Mouse (Mus musculus) small intestine, adult 2 months (tissue): ENCODE data around the gene Rarb. TPM values are rescaled to one million over a fixed set of nuclear protein-coding genes. Genes with fewer than 3 reads are reported as not detected.

Experiments
- H3K27ac ChIP-seq: fragments of 200-500 bp; 2 replicates; pipeline ENCODE4 v1.5.1; 2012; ENCODE audit warnings: low read depth, low read length, control low read depth, inconsistent platforms; ENCODE audit not compliant: insufficient read depth
- H3K27me3 ChIP-seq: fragments of 200-500 bp; 2 replicates; pipeline ENCODE4 v1.6.1; 2012; ENCODE audit warnings: mild to moderate bottlenecking, moderate library complexity, low read length, inconsistent platforms; ENCODE audit not compliant: control insufficient read depth, insufficient read depth
- H3K36me3 ChIP-seq: fragments of 200-500 bp; 2 replicates; pipeline ENCODE4 v1.6.1; 2012; ENCODE audit warnings: mild to moderate bottlenecking, low read length, control low read depth, inconsistent platforms; ENCODE audit not compliant: control insufficient read depth, insufficient read depth
- H3K4me1 ChIP-seq: fragments of 200-500 bp; 2 replicates; pipeline ENCODE4 v1.6.1; 2012; ENCODE audit warnings: low read length, inconsistent platforms, mixed read lengths; ENCODE audit not compliant: control insufficient read depth, insufficient read depth, insufficient read length
- H3K4me3 ChIP-seq: fragments of 200-500 bp; 2 replicates; pipeline ENCODE4 v1.5.1; 2012; ENCODE audit warnings: low read depth, mild to moderate bottlenecking, control low read depth, inconsistent platforms, low read length, moderate library complexity
- CTCF ChIP-seq: fragments of 200-500 bp; IDR thresholded peaks from 2 replicates; pipeline ENCODE4 v1.5.1; 2012; ENCODE audit warnings: low read depth, mild to moderate bottlenecking, control low read depth, inconsistent platforms, low read length, moderate library complexity, mixed read lengths; ENCODE audit not compliant: insufficient replicate concordance, insufficient read length; ENCODE audit errors: extremely low read depth
- POLR2A ChIP-seq: fragments of 200-500 bp; IDR thresholded peaks from 2 replicates; pipeline ENCODE4 v1.6.1; 2012; ENCODE audit warnings: low read depth, mild to moderate bottlenecking, control low read depth, inconsistent platforms, low read length, moderate library complexity
- WGBS: fragments of 180-500 bp; shearing (Covaris S2); methylation state at CpG from one replicate; pipeline ENCODE4 v1.1.7; 2018; 5-methylcytosine and 5-hydroxymethylcytosine counted together
- polyA plus RNA-seq: library from polyadenylated mRNA; depleted of rRNA; stranded (reverse); fragments of >200 nt; gene quantifications from 2 replicates; pipeline ENCODE4 v1.2.3, GENCODE M21; 2012

Gene Rarb
- polyA plus RNA-seq, 1 experiment = 0.61 TPM

DNA sequence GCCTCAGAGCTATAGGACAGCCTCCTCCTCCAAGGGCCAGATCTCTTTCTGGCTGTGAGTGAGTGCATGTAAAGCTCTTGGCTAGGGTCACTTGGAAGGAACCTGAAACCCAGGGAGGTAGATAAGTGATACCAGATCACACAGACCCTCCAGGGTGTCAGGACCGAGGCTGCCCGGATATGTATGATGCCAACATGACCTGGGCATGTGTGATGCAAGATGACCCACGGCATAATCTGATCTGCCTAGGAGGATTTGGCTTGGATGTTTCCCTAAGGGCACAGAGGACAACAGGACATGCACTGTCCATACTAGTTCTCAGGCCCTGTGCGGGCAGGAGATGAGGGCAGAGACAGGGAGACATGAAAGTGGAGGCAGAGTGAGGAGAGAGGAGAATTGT is 374.1 kb downstream of the Rarb start:
- H3K4me3 ChIP-seq = no peak overlapping the region
- no peaks in the 10 kb centered on the region for H3K4me1 ChIP-seq
- WGBS = 89% methylated on average over 4 of the region's 4 CpGs
- H3K27me3 ChIP-seq = no peaks in the 10 kb centered on the region
- H3K36me3 ChIP-seq = no peaks in the 10 kb centered on the region
- TF ChIP-seq CTCF (no peak), POLR2A (no peak)
- H3K27ac ChIP-seq = no peak overlapping the region

DNA sequence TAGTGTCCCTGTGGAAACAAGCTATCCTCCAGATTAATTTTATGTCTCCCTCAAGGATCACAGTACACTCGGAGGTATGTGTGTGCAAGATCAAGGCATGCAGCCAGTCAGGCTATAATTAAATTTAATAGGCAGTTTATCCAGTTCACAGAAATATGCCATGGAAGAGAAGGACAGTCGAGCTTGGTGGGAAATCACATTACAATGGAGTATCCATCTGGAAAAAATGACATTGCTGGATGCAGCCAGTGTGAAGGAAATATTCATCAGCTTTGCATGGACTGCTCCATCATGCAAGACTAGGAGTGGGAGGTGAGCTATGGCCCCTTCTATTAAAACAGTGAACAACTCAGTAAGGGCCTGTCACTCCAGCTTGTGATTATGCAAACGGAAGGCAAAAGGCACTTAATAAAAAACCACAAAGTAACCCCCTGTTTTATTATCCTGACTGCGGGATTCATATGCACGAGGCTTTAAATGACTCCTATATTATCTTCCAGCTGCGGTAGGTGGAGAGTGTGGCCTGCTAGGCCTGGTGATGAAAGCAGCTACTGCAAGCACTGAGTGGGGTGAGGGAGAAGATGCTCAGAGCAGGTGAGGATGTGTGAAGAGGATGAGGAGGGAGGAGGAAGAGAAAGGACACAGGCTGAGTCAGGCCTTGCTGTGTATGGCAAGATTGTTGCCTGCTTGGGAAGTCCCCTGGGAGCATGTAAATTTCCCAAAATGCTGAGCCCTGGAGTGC is 379.4 kb downstream of the Rarb start:
- 58% methylated on average over 6 of the region's 6 CpGs for WGBS

DNA sequence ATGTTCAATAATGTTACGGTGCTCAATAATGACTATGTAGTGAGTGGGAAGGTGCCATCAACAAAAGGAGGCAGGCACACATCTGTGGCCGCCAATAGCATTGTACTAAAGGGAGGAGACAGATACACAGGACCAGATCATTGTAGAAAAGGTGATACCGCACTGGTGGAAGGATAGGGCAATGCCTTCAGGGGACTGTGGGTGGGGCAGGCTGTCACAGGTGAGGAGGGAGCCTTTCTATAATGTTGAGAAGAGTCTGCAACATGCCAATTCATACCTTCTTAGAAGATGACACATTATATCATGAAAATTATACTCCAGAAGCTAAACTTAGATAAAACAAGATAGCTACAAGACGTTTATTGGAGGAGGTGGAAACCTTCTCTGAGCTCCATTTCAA is 381.6 kb downstream of the Rarb start:
- 79% methylated on average over 4 of the region's 4 CpGs for WGBS
- no peaks in the 10 kb centered on the region for H3K27me3 ChIP-seq
- no peaks in the 10 kb centered on the region for H3K36me3 ChIP-seq
- no peak overlapping the region for H3K27ac ChIP-seq
- no peaks in the 10 kb centered on the region for H3K4me1 ChIP-seq
- no peak overlapping the region for H3K4me3 ChIP-seq
- TF ChIP-seq POLR2A (no peak), CTCF (no peak)

More for the DNA sequence above, 379.4 kb downstream of the Rarb start:
- Histone ChIP-seq H3K4me3 (no peak overlapping the region), H3K4me1 (no peaks in the 10 kb centered on the region), H3K27ac (no peak overlapping the region), H3K36me3 (no peaks in the 10 kb centered on the region), H3K27me3 (no peaks in the 10 kb centered on the region)
- TF ChIP-seq CTCF = no peak
- TF ChIP-seq POLR2A = no peak

DNA sequence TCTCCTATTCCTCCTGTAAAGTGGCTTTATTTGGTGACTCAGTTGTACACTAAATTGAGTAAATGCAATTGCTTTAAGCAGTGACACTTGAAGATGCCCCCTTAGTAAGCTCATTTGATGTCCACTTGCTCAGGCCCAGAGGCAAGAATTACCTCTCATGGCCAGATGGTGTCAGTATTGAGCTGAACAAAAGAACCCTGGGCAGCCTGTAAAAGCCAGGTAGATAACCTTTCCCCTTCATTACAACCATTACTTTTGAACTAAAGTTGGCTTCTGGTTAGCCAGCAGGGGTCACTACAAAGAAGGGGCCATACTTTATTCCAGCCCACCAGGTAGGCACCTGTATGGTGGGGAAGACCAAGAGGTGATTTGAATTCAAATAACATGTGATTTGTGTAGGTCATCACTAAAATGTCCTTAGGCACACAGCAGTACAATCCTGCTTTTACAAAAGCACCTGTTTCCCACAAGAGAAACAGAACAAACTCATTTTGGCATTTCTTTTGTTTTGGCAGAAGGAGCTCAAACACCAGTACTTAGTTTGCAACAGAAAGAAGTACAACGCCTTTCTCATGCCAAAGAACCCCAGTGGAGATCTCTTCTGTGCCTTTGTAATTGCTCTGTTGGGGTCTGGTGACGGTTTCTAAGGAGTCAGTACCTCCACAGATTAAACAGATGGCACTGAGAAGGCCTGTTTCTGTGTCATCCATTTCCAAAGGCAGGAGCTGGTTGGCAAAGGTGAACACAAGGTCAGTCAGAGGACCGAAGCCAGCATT is 384.4 kb downstream of the Rarb start:
- no peaks in the 10 kb centered on the region for H3K27me3 ChIP-seq
- no peak overlapping the region for H3K4me3 ChIP-seq
- peaks cover 3% of the 10 kb centered on the region; the same call in 1 of the 2 replicates for H3K4me1 ChIP-seq
- no peak overlapping the region for H3K27ac ChIP-seq
- H3K36me3 ChIP-seq = peaks cover 10% of the 10 kb centered on the region
- TF ChIP-seq CTCF (no peak), POLR2A (no peak)
- 89% methylated on average over 3 of the region's 3 CpGs for WGBS

DNA sequence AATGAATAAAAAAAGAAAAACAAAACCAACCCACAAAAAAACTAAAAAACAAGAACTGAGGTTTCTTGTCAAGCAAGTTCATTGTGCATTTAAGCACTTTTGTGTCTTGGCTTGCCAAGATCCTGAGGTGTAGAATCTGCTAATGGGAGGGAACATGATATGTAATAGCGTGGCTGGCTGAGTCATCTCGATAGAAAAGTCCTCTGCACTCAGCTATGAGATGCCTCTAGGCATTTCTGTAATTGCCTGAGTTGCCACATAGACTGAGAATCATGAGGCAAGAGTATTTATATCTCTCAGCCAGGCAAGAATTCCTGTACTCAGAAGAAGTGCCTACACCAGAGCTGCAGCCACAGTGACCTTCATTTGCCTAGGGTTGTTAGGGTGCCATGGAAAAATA is 385.8 kb downstream of the Rarb start:
- Histone ChIP-seq H3K27ac (no peak overlapping the region), H3K4me1 (peaks cover 3% of the 10 kb centered on the region; the same call in 1 of the 2 replicates), H3K27me3 (no peaks in the 10 kb centered on the region), H3K4me3 (no peak overlapping the region), H3K36me3 (peaks cover 16% of the 10 kb centered on the region)
- WGBS = 62% methylated on average over 2 of the region's 2 CpGs
- no peak for TF ChIP-seq CTCF
- TF ChIP-seq POLR2A = no peak

DNA sequence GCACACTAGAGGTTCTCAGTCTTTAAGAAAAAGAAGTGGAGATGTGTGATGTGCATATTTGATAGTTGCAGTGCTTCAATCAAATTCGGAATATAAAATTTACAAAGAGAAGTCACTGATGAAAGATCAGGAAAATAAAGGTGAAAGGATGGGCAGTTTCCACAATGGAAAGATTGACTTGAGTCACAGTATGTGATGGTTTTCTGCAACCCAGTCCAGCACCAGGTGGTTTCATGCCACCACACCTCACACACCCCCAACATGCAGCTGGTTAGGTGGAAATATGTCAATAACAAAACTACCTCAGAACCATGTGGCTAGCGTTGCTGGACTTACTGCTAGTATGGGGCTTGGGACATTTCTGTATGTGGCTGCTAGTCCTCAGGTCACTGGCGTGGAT is 386.4 kb downstream of the Rarb start:
- WGBS = 70% methylated on average over 3 of the region's 3 CpGs
- TF ChIP-seq POLR2A = no peak
- no peak for TF ChIP-seq CTCF
- Histone ChIP-seq H3K4me1 (peaks cover 3% of the 10 kb centered on the region; the same call in 1 of the 2 replicates), H3K27me3 (no peaks in the 10 kb centered on the region), H3K36me3 (peaks cover 16% of the 10 kb centered on the region), H3K27ac (no peak overlapping the region), H3K4me3 (no peak overlapping the region)

DNA sequence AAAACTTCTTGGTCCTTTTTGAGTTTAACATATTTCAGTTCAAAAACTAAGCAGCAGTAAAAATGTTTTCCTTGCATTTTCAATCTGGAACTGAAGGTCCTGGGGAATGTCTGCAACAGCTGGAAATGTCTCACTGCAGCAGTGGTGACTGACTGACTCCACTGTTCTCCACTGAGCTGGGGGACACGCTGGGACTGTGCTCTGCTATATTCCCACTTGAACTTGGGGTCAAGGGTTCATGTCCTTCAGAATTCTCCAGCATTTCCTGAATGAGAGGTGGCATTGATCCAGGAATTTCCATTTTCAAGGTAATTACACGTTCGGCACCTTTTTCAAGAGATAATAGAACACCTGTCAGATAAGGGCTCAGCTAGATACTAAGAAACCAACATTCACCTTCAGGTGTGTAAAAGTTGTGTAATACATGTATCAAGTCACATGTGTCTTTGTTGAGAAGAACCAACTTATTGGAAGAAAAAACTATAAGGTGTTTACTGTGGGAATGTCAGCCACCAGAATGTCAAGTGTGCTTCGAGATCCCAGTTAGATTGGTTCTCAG is 386.9 kb downstream of the Rarb start:
- H3K27ac ChIP-seq = no peak overlapping the region
- H3K4me3 ChIP-seq = no peak overlapping the region
- WGBS = 20% methylated on average over 4 of the region's 4 CpGs
- no peak for TF ChIP-seq CTCF
- no peak for TF ChIP-seq POLR2A
- peaks cover 3% of the 10 kb centered on the region; the same call in 1 of the 2 replicates for H3K4me1 ChIP-seq
- peaks cover 19% of the 10 kb centered on the region for H3K36me3 ChIP-seq
- no peaks in the 10 kb centered on the region for H3K27me3 ChIP-seq
